Mouse (Mus musculus) brain, embryonic 18.5 days (tissue): Measurements from ENCODE around the gene Rhbg.

Source experiments
- DNase-seq: peaks from one replicate; pipeline ENCODE4 v3.0.0-alpha.2; 2012; ENCODE audit warnings: low read depth, low spot score

Rhbg gene

DNA sequence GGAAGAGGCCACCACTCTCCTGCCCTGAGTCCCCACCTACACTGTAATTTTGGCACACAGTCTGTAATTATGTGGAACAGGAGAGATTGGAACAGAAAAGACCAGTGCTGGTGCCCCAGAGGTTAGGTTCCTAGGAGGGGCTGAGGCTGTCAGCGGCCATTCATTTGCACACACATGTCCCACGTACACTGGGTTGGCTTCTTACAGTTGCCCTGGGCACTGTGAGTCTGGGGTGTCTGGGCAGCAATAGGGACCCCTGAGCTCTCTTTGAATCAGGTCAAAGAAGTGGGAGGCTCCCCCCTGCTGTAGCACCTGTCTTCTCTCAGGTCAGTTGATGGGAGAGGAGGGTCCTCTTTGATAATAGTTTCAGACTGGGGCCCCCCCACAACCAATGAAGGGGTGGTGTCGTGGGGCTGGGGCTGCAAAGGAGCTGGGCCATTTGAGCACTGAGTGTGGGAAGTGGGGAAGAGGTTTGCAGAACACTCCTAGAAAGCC is 46.2 kb downstream of the Rhbg start:
- DNase-seq = no peak

DNA sequence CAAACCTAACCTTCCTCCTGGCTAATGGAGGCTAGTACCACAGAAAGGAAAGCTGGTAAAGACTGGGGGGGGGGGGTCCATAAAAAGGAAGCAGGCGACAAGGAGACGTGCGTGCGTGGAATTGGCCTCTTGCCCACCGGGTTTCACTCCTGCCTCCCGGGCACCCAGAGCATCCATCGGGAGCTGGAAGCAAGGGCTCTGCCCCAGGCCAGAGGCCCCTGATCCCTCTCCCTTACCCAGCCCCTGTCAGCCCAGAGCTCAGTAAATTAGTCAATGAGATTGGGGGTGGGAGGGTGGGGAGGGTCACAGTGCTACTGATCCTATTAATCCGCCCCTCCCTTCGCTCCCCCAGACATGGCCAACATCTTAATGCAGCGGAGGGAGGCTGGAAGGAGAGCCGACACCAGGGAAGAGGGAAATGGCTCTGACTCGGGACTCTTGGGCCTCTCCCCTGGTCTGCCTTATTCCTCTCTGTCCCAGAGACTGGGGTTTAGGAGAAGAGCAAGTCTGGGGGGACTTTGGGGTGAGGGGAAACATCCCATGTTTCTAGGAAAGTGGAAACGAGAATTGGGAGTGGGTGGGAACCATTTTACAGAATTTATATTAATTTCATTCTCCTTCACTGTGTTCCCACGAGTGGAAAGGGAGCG is 46.9 kb downstream of the Rhbg start:
- DNase-seq = no peak

DNA sequence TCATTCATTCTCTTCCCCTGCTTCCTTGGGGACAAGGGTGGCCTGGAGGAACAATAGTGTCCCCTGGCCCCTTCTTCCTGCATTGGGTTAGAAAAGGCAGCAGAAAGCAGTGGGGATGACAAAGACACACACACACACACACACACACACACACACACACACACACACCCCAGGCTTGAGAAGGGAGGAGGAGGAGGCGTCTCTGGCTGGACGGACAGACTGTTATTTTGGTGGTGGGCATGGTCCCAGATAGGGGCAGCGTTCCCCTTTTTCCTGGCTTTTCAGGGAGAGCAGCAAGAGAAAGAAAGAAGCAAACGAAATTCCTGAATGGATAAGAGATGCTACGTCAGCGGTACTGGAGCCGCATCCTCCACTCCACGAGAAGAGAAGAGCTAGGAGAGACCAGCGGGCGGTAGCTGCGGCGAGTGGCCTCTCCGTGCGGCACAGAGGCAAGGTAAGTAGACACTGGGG is 47.6 kb downstream of the Rhbg start:
- DNase-seq = no peak

DNA sequence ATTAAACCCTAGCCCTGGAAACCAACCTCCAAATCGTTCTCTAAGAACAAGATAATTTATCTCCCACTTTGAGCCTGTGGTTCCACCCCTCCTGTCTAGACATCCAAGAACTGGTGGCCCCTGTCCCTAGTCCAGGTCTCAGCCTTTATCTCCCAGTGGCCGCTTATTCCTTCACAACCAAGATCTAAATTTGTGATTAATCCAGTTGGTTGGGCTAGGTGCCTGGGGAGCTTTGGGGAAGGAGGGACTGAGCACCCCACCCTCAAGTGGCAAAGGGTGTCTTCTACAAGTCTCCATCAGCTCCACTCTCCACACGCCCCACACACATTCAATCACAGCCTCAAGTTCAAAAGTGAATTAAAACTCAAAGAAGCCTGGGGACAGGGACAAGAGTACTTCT is 48.0 kb downstream of the Rhbg start:
- no peak for DNase-seq

DNA sequence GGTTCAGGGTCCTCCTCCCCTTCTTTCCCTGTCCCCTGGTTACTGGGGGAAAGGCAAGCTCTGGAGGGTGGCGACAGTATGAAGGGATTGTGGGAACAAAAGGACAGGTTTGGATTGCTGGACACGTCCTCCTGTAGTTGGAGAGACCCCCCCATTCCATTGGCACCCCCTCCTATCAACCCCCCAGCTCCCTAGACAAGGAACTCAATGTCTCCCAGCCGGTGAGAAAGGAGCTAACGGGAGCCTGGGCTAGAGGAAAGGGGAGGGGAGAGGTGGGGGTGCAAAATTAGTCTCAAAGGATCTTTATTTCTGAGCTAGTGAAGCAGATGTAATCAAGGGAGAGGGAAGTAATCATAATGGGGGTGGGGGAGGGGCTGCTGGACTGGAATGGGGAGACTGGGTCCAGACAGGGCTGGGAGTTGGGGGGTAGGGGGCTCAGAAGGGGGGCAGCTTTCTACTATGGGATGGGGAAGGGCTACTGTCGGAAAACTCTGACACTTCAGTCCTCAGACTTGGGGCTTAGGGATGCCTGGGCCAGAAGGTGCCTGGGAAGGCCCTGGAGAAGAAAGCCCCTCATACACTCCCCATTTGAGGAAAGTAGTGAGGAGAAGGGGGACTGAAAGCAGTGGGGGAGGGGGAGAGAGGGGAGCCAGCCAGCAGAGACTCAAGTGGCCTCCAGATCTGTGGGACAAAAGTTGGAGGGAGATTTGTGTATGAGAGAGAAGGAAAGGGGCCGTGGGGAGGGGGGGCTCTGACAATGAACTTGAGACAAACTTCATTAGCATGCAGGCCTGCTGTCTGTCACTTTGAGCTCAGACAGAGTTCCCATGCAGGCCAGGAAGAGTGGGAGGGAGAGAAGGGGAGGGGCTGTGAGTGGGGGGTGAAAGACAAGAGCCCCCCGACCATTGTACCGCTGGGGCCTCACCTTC is 48.7 kb downstream of the Rhbg start:
- DNase-seq = no peak

DNA sequence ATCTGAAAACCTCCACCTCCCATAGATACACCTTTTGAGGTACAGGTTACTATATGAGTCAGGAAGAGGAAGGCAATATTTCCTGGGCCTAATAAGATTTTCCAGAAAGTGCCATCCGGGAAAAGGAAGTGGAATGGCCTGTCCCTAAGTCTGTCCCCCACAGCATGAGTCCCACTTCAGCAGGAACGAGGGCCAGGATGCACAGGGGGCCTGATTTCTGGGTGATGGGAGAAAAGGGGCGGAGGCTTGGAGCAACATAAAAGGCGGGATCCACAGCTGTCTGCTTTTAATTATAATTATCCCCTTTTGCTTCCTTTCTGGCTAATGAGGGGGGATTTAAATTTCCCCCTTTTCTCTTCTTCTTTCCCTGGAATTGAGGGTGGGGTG is 49.3 kb downstream of the Rhbg start:
- DNase-seq = no peak

- no peak for DNase-seq
Measured at GRCm38 (mm10) chr3:88204751-88205150, 49.8 kb downstream of the Rhbg start.

DNA sequence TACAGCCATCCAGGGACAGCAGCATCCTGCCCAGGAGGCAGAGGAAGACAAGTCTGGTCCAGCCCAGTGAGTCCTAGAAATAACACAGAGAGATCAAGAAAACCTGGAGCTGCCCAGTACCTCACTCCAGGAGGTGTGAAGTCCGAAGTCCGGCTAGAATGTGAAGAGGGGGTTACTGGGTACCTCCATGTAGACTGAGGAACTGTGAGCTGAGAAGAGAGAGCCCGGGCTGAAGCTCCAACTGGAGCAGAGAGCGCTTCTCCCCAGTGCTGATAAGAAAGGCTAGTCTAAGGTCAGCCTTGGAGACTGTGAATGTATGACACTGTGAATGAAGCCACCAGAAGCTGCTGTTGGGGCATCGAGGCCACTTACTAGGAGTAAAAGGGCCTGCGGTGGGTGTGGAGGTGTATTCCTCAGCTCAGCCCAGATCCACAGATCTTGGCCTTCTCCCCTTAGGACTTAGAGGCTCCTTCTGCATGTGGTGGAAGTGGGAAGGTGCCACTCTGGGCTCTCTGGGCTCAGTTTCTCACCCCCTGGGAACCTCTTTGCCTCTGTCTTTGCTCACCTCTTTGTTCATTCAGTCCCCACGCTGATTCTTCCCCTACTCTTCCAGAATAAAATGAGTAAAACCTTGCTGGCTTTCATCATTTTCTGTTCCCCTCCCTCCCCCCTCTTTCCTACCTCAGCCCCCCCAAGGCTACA is 50.4 kb downstream of the Rhbg start:
- DNase-seq = no peak

- DNase-seq = no peak
Measured at GRCm38 (mm10) chr3:88203456-88203855, 51.1 kb downstream of the Rhbg start.

GRCm38 (mm10) chr3:88202986-88203385 is 51.5 kb downstream of the Rhbg start:
- DNase-seq = no peak

- DNase-seq = no peak
Measured at GRCm38 (mm10) chr3:88201640-88202039, 52.9 kb downstream of the Rhbg start.

GRCm38 (mm10) chr3:88200972-88201330 is 53.6 kb downstream of the Rhbg start:
- DNase-seq = no peak

GRCm38 (mm10) chr3:88200161-88200971 is 54.1 kb downstream of the Rhbg start:
- DNase-seq = no peak

GRCm38 (mm10) chr3:88199541-88200110 is 54.9 kb downstream of the Rhbg start:
- DNase-seq = no peak

DNA sequence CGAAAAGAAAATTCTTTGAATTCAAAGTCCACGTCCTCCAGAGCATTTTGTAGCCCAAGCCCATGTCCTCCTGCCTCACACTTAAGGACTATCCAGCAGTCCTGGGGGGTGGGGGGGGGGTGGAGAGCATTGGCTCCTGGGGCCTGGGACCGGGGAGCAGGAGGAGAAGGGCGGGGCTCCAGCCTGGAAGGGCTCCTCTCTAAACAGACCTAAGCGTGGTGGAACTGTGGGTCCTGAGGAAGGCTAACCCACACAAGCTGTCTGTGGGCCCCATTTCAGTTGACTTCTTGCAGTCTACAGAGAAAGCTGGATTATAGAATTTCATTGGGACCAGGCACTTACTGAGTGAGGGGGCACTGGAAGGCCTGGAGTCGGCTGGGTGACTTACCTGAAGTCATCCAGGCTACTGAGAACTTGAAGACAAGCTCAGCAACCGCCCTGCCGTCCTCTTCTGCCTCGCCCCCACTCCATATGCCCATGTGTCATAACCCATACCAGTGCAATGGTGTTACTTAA is 55.9 kb downstream of the Rhbg start:
- DNase-seq = no peak

- DNase-seq = no peak
Measured at GRCm38 (mm10) chr3:88197741-88198504, 56.6 kb downstream of the Rhbg start.
